Mouse (Mus musculus) embryonic fibroblast, embryonic 13.5 days (primary cell): ENCODE measurements around the gene Cd247.

Experiments
- CTCF ChIP-seq: IDR thresholded peaks from 2 replicates; pipeline ENCODE4 v1.5.1; 2011; ENCODE audit warnings: mild to moderate bottlenecking, control low read depth, low read length, moderate library complexity, borderline replicate concordance; ENCODE audit not compliant: insufficient read depth
- POLR2A ChIP-seq: IDR thresholded peaks from 2 replicates; pipeline ENCODE4 v1.6.1; 2011; ENCODE audit warnings: low read depth, mild to moderate bottlenecking, control low read depth, low read length, moderate library complexity

GRCm38 (mm10) chr1:165862059-165862458 lies 73.6 kb downstream of the Cd247 start:
- TF ChIP-seq CTCF (no peak), POLR2A (no peak)
